Mouse (Mus musculus): ENCODE measurements at regions not wholly inside any gene's neighbourhood (a gene's known extent, or its start where the extent isn't known, plus 50 kb on each side); places are given as distances from the start of the nearest gene placed in this dataset.

GRCm38 (mm10) chr11:112839721-112840494 is 57.9 kb downstream of the Sox9 start:
- DNase-seq (ENCODE audit: low spot score in 2 of 2) = no peak

GRCm38 (mm10) chr11:112840495-112840828 is 58.4 kb downstream of the Sox9 start:
- no peak for DNase-seq (ENCODE audit: low spot score in 2 of 2)

GRCm38 (mm10) chr11:112844258-112844901 is 62.4 kb downstream of the Sox9 start:
- DNase-seq (ENCODE audit: low spot score in 2 of 2) = no peak

- DNase-seq (ENCODE audit: low spot score in 2 of 2) = no peak
Observed at GRCm38 (mm10) chr11:112847146-112847545, 65.1 kb downstream of the Sox9 start.

- no peak for DNase-seq (ENCODE audit: low spot score in 2 of 2)
Observed at GRCm38 (mm10) chr11:112847851-112848250, 65.8 kb downstream of the Sox9 start.

- no peak for DNase-seq (ENCODE audit: low spot score in 2 of 2)
Observed at GRCm38 (mm10) chr11:112849974-112850373, 68.0 kb downstream of the Sox9 start.

GRCm38 (mm10) chr11:112850532-112851272 is 68.7 kb downstream of the Sox9 start:
- DNase-seq (ENCODE audit: low spot score in 2 of 2) = no peak

GRCm38 (mm10) chr11:112851321-112851720 is 69.3 kb downstream of the Sox9 start:
- DNase-seq (ENCODE audit: low spot score in 2 of 2) = no peak

- no peak for DNase-seq (ENCODE audit: low spot score in 2 of 2)
Observed at GRCm38 (mm10) chr11:112855975-112856374, 74.0 kb downstream of the Sox9 start.

GRCm38 (mm10) chr11:112859309-112859708 is 77.3 kb downstream of the Sox9 start:
- no peak for DNase-seq (ENCODE audit: low spot score in 2 of 2)

- DNase-seq (ENCODE audit: low spot score in 2 of 2) = peak in 1 of 2 experiments; percentile 30
Observed at GRCm38 (mm10) chr11:112860797-112861196, 78.8 kb downstream of the Sox9 start.

GRCm38 (mm10) chr11:112861233-112861632 is 79.2 kb downstream of the Sox9 start:
- no peak for DNase-seq (ENCODE audit: low spot score in 2 of 2)

- DNase-seq (ENCODE audit: low spot score in 2 of 2) = no peak
Observed at GRCm38 (mm10) chr11:112865836-112866235, 83.8 kb downstream of the Sox9 start.

- DNase-seq (ENCODE audit: low spot score in 2 of 2) = no peak
Observed at GRCm38 (mm10) chr11:112869571-112869970, 87.5 kb downstream of the Sox9 start.

GRCm38 (mm10) chr11:112870201-112871035 is 88.4 kb downstream of the Sox9 start:
- DNase-seq (ENCODE audit: low spot score in 2 of 2) = peak in 1 of 2 experiments; percentile 21

- DNase-seq (ENCODE audit: low spot score in 2 of 2) = no peak
Observed at GRCm38 (mm10) chr11:112872677-112873367, 90.8 kb downstream of the Sox9 start.

- DNase-seq (ENCODE audit: low spot score in 2 of 2) = no peak
Observed at GRCm38 (mm10) chr11:112874239-112874638, 92.2 kb downstream of the Sox9 start.

GRCm38 (mm10) chr11:112876226-112876625 is 94.2 kb downstream of the Sox9 start:
- DNase-seq (ENCODE audit: low spot score in 2 of 2) = no peak

GRCm38 (mm10) chr11:112878436-112878835 is 96.4 kb downstream of the Sox9 start:
- no peak for DNase-seq (ENCODE audit: low spot score in 2 of 2)

- no peak for DNase-seq (ENCODE audit: low spot score in 2 of 2)
Observed at GRCm38 (mm10) chr11:112880736-112881135, 98.7 kb downstream of the Sox9 start.

GRCm38 (mm10) chr11:112885336-112885940 is 103.4 kb downstream of the Sox9 start:
- DNase-seq (ENCODE audit: low spot score in 2 of 2) = no peak

Data from cerebellum, postnatal 4 days (tissue).